Mouse (Mus musculus) brain, embryonic 18.5 days (tissue): ENCODE data around the gene Slc16a11.

ENCODE experiments used
- DNase-seq: peaks from one replicate; pipeline ENCODE4 v3.0.0-alpha.2; 2012; ENCODE audit warnings: low read depth, low spot score

Slc16a11 gene

DNA sequence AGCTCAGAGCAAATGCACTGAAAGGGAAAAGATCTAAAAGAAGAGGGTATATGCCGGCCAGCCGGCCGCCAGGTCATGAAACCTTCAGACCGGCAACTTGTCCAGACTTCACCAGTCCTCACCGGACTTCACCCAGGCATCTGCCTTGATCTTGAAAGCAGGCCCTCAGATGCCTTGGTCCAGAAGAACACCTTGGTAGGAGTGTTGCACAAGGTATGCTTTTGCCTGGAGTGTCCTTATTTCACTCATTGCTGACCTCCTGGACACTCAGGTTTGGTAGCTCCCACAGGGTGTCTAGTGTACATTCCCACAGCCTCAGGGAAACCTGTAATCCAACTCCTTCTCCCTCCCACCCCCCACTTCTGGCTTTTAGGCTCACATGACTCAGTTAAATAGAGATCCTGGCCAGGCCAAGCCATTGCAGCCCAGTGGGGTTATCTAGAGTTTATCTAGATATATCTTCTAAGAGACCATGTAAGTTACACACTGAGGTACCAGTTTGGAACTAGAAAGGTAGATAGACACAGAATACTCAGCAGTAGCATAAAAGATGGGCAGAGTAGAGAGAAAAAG, 12.4 kb upstream of the Slc16a11 start:
- no peak for DNase-seq

DNA sequence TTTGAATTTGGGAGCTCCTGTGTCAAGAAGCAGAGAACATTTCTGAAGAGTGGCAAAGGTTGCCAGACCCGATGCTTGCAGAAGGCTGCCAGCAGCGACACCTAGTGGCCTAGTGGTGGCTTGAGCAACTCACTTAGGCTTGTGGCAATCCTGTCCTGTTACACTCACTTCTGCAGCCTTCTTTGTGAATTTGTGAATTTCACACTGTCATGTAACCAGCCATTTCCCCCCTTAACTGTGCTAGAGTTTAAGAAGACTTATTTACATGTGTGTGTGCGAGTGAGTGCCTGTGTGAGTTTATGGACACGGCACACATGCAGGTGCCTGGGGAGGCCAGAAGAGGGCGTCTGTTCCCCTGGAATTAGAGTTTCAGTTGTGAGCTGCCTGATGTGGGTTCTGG, 10.9 kb upstream of the Slc16a11 start:
- peak; percentile 46 for DNase-seq

DNA sequence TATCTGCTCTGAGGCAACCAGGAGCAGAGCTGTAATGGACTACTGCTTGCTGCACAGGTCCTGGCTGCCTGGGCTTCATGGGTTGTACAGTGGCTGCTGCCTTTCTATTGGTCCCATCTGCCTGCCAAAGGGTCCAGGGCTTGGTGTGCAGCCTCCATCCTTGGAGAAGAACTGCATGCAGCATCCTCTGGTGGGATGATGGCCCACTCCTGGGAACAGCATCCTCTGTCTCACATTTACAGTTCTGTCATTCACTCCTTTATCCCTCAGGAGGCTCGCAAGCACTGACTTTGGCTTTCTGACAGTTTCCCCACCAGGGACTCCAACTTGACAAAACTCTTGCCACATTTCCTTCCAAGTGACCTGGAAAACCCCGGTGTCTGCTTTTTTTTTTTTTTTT, 5.8 kb upstream of the Slc16a11 start:
- no peak for DNase-seq

DNA sequence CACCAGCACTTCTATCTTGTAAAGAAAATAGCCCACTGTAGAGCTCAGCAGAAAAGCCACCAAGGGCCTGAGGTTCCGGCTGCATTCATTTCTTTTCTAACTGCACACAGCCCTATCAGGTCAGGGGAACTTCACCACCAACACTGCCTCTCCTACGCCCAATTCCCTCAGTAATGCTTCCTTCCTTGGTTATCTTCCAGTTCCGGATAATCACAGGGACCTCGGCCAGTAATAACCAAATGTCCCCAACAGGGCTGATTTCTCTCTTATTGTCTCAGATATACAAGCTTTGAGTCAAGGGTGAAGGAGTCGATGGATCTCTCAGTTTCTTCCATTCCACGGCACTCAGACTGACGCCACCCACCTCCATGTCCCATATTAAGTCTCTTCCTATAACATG, 5.3 kb upstream of the Slc16a11 start:
- DNase-seq = no peak

DNA sequence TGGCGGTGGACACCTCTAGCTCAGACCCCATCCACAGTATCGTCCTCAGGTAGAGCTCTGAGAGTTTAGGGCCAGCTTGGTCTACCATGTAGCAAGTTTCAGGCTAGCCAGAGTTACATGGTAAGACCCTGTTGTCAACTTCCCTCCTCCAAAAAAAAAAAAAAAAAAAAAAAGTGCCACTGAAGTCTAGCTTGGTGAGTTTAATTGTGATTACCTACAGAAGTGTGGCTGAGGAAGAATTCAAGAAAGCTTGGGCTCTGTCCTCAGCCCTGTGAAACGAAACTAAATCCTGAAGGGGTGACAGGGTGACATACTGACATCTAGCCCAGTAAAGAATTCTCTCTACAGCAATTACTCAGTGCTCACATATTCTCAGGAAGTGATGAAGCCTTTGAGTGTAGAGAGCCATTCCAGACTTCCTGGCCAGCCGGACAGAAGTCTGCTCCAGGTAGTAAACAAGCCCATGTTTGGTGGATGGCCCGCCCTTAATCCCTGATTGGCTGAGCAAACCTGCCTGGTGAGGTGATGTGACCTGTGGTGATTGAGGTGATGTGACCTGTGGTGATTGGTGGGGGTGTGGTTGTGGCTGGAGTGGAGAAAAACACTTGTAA, 3.7 kb upstream of the Slc16a11 start:
- no peak for DNase-seq

DNA sequence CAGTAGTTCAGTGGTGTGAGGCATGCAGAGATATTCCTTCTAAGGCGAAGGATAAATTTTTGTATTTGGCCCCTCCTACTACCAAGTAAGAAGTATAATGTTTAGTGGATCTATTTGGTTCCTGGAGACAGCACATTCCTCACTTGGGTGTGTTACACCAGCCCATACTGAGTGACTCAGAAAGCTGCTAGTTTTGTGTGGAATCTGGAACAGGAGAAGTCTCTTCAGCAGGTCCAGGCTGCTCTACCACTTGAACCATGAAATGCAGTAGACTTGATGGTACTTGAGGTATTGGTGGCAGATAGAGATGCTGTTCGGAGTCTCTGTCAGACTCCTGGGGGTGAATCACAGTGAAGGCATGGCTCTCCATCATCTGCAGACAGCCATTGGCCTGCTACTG, 1.9 kb upstream of the Slc16a11 start:
- DNase-seq = no peak

DNA sequence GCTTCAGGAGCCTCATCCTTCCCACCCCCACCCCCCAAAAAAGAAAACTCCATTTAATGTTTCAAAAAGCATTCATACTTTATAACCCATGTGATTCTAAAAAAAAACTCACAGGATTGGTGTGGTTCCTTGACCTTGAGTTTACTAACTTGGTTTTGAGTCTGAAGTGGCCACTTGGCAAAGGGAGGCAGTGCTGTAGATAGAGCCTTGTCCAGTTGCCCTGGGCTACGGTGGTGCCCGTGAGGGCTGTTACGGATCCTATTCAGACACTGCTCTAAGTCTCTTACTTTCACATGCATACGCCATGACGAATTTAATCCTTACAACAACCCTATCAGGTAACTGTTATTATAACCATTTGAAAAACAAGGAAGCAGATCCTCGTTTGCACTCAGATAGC, 580 bp upstream of the Slc16a11 start:
- DNase-seq = no peak

DNA sequence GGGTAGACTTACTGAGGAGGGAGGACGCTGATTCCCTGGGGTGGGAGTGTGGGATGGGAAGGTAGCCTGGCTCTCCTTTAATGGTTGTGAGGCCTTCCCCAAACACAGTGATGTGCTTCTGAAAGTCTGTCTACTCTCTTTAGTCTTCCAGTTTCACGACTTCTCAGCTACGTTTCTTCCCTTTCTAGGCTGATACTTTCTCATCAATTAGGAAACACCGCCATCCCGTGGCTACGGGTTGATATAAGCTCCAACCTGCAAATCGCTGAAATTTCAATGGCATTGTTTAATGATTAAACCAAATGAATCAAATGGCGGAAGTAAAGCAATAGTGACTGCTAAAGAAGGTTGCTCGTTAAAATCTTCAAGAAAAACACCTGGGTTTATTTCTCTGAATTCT, 344 bp downstream of the Slc16a11 start:
- DNase-seq = no peak

DNA sequence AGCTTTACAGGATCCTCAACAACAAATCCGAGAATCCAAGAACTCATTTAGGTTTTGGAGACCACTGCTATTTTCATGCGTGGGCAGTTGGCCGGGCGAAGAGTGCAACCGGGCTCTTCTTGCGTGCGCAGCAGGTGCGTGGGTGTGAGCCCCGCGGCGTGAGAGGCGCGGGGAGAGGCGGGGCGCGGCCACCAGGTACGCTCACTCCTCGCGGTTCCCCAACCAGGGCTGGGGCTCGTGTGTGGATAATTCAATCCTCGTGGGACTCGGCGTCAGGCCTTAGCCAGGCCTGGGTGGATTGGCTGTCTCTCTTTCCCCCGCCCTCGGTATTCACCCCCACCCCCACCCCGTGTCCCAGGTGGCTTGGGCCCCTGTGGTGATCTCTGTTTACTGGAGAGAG, 1.2 kb downstream of the Slc16a11 start:
- no peak for DNase-seq

DNA sequence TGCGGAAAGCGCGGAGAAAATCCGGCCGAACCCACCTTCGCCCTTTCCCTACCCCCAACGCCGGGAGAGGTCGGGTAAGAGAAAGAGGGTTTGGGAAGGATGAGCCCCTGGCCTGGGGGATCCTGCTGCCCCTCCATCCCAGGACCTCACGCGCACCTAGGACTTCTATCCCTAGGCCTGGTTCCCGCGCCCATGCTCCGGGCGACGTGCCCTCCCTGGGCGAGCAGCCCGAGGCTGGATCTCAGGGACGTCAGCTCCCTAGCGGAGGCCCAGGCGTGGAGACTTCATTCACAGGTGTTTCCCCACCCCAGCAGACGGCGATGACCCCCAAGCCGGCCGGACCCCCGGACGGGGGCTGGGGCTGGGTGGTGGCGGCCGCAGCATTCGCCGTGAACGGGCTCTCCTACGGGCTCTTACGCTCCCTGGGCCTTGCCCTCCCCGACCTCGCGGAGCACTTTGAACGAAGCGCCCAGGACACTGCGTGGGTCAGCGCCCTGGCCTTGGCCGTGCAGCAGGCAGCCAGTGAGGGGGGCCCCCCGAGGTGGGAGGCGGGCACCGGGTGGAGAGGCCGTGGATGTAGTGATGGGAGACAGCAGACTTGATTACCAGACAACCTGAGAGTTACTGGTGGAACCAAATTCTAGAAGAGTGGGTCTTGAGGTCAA, 1.8 kb downstream of the Slc16a11 start:
- no peak for DNase-seq

DNA sequence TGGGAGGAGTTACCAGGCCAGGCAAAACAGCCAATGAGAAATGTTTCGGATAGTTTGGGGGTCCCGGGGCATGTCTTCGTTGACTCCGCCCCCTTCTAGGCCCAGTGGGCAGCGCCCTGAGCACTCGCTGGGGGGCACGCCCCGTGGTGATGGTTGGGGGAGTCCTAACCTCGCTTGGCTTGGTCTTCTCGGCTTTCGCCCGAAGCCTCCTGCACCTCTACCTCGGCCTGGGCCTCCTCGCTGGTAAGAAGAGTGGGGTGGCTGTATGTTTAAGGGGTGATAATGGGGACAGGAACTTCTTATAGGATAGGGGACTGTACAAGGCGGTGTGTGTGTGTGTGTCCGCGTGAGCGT, 2.3 kb downstream of the Slc16a11 start:
- DNase-seq = no peak

DNA sequence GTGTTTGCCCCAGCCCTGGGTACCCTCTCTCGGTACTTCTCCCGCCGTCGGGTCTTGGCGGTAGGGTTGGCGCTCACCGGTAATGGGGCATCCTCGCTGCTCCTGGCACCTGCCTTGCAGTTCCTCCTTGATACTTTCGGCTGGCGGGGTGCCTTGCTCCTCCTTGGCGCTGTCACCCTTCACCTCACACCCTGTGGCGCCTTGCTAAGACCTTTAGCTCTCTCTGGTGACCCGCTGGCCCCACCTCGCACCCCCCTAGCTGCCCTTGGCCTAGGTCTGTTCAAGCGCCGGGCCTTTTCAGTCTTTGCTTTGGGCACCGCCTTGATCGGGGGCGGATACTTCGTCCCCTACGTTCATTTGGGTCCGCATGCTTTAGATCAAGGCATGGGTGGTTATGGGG, 2.7 kb downstream of the Slc16a11 start:
- no peak for DNase-seq

DNA sequence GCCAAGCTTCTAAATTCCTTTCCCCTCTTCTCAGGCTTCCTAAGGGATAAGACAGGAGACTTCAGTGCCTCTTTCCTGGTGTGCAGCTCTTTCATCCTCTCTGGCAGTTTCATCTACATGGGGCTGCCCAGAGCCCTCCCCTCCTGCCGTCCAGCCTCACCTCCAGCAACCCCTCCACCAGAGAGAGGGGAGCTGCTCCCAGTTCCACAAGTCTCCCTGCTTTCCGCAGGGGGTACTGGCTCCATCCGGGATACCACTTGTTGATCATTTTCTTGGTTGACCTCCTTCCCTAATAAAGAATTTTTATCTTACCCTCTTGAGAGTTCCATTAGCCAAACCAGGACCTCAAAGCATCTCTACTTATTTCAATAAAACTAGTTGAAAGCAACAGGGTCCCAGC, 3.6 kb downstream of the Slc16a11 start:
- no peak for DNase-seq

DNA sequence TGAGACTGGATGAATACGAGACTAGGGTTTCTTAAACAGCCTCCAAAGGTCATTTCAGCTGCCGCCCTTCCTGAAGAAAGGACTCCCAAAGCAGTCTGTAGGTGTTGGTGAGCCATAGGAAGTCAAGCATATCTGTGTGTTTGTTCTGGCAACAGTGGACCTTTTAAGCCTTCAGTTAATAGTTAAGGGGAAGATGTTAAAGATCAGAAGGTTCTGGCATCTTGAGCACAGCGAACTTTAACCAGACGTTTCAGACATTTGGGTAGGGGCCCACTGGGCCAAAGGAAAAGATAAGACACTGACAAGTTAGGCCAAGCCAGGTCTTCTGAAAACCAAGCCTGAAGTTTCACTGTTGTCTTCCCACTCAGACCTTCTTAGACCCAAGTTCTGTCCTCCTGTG, 5.5 kb downstream of the Slc16a11 start:
- no peak for DNase-seq

DNA sequence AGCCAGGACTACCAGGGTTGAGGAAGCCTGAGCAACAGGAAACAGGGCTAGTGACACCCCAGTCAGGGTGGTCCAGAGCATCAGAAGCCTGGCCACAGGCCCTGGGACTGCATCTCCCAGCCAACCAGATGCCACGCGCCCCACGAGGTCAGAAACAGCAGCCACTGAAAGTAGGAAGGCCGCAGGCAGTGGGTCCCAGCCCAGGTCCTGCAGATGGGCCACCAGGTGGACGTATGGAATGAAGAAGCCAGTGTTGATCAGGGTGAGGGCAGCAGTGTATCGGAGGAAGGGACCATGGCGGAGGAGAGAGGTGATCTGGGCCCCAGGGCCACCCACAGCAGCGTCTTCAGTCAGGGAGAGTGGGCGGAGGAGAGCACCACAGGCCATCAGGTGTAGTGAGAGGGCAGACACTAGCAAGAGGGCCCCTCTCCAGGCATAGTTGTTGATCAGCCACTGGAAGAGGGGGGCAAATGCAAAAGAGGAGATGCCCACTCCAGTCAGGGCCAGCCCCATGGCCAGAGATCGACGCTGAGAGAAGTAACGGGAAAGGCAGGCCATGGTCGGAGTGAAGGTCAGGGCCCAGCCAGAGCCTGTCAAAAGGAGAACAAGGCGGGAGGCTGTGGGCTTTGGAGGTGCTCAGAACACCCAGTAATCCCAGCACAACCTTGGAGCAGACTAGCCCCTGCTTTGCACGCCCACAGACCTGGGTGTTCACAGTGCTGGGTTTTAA, 6.4 kb downstream of the Slc16a11 start:
- DNase-seq = no peak

DNA sequence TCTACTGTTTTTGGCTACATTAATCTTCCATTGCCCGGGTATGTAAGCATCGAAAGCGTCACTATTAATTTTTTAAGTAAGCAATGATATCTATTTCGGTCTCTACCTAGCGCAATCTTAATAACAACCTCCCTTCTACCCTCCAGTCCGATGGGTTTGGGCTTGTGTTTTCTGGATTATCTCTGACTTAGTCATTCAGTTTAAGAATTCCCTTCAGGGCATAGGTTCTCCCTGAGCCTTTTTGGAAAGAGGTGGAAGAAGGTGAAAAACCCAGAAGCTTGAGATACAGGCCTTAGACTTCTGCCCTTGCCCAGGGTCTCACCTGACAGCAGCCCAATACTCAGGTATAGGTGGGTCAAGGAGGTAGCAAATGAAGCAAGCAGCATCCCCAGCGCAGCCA, 7.3 kb downstream of the Slc16a11 start:
- DNase-seq = no peak

DNA sequence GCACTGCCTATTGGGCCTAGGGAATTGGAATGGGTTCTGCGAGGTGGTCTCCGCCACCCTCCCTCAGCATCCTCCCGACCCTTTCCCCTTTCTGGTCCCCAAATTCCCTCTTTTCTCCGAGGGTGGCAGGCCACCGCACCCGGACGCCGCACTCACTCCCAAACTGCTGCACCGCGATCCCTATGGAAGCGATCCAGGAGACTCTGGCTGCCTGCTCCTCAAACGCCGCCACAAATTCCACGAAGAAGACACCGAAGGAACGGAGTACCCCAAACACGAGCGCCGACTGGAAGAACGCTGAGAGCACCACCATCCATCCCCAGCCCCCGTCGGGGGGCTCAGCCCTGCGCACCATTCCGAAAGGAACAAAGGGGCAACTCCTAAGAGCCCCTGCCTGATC, 7.8 kb downstream of the Slc16a11 start:
- no peak for DNase-seq

DNA sequence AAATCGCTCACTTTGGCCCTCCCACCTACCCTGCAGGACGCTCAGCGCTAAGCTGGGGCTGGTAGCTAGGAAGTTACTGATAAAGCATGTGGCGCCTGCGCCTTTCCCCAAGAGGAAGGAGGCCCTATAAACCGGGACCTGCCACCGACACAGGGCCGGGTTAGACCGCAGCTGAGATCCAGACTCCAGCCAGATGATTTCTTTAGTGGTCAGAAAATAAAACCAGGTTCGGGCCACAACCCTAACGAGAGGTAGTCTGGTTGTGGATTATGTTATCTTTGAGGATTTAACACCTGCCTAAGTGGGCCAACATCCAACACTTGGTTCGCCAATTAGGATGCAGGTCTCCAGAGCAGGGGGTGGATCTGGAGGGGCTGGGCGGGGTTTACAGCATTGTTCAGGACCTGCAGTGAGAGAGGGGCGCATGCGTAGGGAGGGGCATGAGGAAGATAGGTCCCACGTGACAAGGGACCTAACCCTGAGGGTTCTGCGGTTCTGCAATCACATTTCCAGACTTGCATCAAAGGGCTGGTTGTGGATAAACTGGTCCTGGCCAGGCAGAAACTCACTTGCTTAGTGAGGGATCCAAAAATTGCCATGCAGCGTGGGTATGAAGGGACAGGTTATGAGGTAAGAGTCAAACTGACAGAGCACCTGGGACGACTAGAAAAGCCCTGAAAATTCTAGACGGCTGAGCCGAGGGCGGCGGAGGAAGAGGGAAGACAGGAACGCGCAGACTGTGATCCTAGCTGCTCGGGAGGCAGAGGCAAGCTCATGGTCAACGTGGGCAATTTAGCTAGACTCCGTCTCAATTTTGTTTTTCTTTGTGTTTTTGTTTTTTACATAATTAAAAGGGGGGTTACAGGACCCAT, 8.4 kb downstream of the Slc16a11 start, which contains the start of gene Slc16a13:
TSS of gene Slc16a13 (minus strand) at position 334 of the 872 bp plus-strand sequence.
- peak; percentile 97 for DNase-seq

DNA sequence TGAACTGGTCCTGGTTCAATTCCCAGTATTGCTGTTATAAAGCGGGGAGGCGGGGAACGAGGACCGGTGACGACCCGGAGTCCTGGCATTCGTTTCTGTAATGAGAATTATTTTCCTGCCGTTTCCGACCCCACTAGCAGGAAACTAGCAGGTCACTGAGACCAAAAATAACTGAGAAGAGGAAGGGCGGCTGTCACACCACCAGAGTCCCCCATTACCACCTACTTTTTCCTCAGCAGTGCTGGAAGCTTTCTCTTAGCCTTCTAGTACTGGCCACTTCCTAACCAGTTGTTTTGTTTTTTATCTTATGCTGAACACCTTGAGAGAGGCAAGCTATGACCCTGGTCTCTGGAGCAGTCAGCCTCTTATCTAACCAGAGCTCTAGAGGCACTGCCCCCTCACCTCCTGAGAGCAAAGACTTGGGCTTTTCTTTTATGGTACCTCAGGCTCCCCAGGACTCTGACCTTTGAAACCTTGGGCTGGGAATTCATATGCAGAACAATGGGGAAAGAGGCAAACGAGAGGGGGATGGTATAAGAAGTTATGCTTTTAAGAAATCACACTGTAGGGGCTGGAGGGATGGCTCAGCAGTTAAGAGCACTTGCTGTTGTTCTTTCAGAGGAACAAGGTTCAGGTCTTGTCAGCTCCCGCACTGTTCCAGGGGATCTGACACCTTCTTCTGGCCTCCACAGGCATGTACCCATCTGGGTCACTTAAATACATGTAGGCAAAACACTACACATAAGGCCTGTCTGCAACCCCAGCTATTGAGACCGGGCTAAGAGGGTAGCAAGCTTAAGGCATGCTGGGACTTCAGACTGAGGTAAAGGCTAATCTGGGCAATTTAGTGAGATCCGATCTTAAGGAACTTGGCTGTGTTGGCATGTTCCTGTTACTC, 9.3 kb downstream of the Slc16a11 start:
- no peak for DNase-seq

DNA sequence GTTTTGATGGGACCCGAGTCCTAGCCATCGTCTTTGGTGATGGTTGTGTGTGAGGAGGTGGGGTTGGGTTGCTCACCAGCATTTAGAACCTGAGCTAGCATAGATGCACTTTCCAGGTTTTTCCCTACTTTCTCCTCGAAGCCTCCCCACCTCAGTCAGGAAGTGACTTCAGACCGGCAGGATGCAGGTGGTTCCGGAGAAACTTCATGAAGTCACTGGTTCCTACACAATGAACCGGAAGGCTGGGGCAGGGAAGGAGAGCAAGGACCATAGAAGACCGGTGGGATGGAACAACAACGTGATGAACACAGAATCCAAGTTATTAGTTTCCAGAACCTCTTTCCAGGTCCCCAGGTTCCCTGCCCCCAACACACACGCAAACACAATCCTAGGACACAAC, 11.2 kb downstream of the Slc16a11 start:
- DNase-seq = no peak
